Mouse (Mus musculus): ENCODE measurements around the gene 1700019N19Rik.

The 1700019N19Rik gene

DNA sequence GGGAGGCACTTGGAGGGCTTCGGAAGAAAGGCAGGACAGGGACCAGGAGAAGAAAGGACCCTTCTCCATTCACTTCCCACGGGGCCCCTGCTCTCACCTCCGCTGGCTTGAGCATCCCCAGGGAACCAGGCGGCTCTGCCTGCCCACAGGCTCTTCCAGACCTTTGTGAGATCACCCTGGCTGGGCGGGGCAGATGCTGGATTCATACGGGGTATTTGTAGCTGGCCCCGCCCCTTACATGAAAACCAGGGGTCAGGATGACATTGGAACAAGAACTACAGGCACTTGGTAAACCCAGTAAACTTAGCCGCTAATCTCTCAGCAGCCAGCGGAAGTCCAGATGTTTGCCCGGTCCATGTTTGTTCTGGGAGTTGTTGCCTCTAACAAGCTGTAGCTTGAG is at the start of gene 1700019N19Rik:
Gene 1700019N19Rik (minus strand): TSS at position 178 of the 400 bp plus-strand sequence.
- DNase-seq, result peak in 1 of 2 experiments; percentile 21

GRCm38 (mm10) chr19:58843606-58844005 is 49.3 kb upstream of the 1700019N19Rik start:
- DNase-seq, result no peak

DNA sequence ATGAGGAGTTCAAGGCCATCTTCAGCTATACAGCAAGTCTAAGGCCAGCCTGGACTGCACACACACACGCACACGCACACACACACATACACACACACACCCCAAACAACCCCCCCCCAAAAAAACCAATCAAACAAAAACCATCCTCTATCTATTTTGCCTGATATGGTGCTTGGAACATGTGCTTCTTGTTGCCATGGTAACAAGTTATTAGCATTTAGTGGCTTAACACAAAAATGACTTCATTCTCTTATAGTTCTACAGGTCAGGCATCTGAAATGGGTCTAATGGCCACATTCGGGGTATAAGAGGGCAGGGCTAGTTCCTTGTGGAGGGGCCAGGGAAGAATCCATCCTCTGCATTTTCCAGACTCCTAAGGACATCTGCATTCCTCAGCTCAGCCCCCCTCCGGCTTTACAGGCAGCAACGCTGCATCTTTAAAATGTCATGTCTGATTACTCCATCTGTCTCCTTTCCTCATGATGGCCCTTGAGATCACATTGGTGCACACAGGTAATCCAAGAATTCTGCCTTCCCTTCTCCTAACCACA is 46.5 kb upstream of the 1700019N19Rik start:
- DNase-seq, result no peak

DNA sequence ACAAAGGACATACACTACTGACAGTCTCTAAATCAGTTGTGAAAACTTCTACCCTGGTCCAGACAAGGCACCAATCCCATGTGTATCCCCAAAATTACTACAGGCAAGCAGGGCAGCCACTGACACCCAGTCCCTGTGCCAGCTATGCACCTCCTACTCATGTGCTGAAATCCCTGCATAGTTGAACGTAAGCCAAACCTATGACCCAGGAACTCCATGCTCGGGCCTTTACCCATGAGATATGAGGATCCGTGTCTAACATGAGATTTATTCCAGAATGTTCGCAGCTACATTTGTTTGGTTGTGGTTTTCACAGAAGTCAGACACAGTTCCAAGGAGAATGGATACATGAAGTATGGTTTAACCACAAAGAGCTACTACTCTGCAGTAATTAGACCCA is 45.5 kb upstream of the 1700019N19Rik start:
- no peak for DNase-seq

- no peak for DNase-seq
These were observed 45.1 kb upstream of the 1700019N19Rik start for GRCm38 (mm10) chr19:58839345-58839744.

DNA sequence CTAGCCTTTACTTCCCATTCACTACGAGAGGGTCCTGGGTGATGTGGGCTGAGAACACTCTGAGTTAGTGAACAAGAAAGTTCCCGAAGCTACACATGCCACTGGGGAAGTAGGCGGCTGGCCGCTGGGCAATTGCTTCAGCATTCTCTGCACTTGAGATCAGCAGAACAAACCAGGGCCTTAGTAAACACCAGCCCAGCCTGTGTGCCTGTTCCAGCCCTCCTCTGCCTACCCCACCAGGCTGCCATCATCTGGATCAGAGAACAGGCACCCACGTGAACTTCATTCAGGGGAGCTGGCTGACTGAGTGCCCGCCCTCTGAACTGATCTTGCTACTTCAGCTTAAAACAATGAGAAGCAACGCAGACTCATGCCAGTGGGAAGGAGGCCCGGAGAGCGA is 44.4 kb upstream of the 1700019N19Rik start:
- DNase-seq, result no peak

DNA sequence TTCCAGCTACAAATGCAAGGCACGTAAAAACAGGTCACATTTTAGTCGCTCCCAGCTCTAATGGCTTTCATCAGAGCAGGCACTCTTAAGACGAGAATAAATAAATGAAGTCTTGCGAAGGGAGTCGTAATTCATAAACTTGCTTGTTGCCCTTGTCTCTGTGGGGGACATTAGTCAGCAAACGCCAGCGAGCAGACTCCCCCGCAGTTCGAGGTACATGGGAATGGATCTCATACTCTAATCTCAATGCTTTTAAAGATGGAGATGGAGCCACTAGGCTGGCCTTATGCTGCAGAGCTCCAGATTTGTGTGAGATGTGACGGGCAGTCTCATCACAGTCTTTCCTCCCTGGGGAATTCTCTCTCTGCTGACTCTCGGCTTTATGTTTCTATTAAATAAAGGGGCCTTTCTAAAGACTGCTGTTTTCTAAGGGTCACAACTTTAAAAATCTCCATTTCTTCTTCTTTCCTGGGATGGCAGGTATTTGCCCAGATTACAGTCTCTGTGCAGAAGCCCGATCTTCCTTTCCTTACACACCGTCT is 39.4 kb upstream of the 1700019N19Rik start:
- DNase-seq, result peak; percentile 49 to 68

DNA sequence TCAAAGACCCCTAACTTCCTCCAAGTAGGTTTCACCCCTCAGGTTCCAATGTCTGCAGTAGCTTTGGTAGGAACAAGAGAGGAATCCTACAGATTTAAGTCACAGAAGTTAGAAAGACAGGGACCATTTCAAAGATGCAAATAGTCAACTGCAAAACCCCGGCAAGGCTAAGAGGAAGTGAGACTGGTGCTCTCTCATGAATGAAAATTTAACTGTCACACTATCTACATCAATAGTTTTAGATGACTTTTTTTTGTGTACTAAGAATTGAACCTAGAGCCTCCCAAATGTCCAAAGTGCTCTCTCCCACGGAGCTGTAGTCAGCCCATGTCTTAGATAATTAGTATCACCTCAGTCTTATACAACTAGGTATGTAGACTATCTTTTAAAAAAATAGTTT is 38.7 kb upstream of the 1700019N19Rik start:
- no peak for DNase-seq

- no peak for DNase-seq
These were observed 37.1 kb upstream of the 1700019N19Rik start for GRCm38 (mm10) chr19:58831280-58831922.

GRCm38 (mm10) chr19:58830182-58830581 is 35.9 kb upstream of the 1700019N19Rik start:
- no peak for DNase-seq

DNA sequence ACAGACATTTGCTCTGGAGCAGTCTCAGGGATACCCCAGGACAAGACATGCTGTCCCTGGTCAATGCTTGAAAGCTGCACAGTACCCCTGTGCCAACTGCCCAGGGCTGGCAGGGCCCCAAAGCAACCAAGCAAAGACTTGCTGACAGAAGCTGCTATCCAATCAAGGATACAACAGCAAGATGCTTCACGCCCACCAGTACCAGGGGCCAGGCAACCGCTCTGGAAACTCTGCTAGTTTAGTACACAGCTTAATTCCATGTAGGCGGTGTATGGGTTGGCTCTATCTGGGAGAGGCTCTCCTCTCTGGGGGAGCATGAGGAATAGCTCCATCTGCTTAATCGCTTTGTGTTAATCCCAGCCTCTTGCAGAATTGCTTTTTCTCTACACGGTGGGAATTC is 35.3 kb upstream of the 1700019N19Rik start:
- no peak for DNase-seq

DNA sequence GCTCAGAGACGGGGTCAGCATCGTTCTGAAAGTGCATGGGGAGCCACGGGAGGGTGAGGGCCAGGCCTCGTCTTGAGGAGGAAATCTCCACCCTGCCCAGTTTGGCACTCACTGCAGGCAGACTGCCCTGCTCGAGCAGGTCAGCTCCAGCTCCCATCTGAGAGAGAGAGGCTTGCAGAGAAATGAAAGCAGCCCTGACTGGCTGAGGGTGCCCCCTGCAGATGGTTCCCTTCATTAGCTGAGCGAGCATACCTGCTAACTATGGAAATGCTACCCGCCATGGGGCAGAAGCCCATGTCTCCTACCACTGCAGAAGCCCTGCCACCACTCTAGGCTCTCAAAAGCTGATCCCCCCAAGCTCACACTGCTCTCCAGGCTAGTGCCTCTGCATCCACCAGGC is 33.4 kb upstream of the 1700019N19Rik start:
- DNase-seq, result no peak

- DNase-seq, result no peak
These were observed 30.1 kb upstream of the 1700019N19Rik start for GRCm38 (mm10) chr19:58824316-58824715.

- DNase-seq, result no peak
These were observed 29.0 kb upstream of the 1700019N19Rik start for GRCm38 (mm10) chr19:58823301-58823700.

GRCm38 (mm10) chr19:58822454-58823200 is 28.4 kb upstream of the 1700019N19Rik start:
- peak; percentile 55 to 68 for DNase-seq

- DNase-seq, result peak in 1 of 2 experiments; percentile 45
These were observed 24.5 kb upstream of the 1700019N19Rik start for GRCm38 (mm10) chr19:58818571-58819415.

DNA sequence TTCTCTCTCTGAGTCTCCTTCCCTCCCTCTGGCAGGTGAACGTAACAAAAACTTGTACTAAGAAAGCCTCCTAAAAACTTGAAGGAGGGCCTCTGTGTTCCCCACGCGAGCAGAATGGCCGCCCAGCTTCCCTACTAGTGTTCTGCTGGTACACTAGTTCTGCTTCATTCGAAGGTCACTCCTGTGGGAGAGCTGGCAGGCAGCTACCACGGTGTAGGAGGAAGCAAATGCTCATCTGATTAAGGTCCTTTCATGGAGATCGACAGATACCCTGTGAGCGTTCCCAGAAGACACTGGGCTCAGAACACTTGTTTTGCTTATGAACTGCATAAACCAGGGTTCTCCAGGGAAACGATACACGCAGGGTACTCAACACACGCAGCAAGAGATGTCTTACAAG is 23.1 kb upstream of the 1700019N19Rik start:
- no peak for DNase-seq

GRCm38 (mm10) chr19:58816453-58817041 is 22.3 kb upstream of the 1700019N19Rik start:
- peak; percentile 42 to 70 for DNase-seq

DNA sequence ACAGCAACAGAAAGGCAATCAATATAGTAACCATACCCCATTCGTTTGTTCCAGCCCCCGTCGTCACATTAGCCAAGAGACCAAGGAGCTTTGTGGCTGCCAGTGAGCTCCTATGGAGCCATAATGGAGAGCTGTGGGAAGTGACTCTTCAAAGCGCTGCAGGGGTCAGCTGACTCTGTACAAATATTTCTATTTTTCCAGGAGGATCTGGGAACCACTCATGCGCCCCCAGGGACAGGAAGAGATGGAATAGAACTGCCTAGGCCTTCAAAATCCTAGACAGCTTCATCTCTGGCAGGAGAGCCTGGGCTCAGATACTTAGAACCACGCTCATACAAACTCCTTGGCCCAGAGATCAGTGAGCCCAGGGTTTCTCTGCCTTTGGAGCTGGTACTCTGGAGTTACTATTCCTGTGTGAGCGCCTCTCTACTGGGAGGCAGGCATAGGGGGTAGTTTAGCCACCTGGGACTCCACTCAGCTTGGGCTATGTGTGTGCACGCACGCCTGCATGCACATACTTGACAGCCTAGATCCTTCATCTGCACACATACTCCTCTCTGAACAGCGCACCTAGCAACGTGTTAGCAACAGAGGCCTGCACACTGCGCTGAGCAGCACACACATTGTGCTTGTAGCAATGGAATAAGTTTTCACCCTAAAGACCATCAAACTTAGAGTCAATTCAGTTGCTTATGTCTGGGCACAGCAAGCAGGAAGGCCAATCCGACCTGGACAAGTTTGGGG is 21.1 kb upstream of the 1700019N19Rik start:
- no peak for DNase-seq

DNA sequence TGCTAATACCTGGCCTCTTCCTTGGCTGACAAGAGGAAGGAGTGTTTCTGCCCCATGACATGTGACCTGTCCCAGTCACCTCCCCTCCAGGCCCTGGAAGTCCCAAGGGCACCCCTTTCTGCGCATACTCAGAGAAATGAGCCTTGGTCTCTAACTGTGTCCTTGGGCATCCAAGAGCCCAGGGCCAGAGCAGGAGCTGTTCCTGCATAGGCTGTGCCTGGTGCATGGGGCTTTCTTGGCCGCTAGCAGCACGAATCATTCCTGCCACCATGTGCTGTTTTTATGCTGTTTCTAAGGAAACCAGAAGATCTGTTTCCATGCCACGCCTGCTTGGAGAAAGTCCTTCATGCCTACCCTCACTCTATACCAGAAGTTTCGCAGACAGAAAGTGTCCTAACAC is 16.3 kb upstream of the 1700019N19Rik start:
- DNase-seq, result no peak

GRCm38 (mm10) chr19:58808864-58809263 is 14.6 kb upstream of the 1700019N19Rik start:
- DNase-seq, result no peak

GRCm38 (mm10) chr19:58806364-58806763 is 12.1 kb upstream of the 1700019N19Rik start:
- DNase-seq, result peak; percentile 86 to 89

Measured in kidney, postnatal 4 days (tissue).